Mouse (Mus musculus) spleen, embryonic (tissue): ENCODE measurements around the gene Nlrp1b.

Source experiments
- CTCF ChIA-PET: fragments of 350-600 bp; sonication (Branson Sonifier 250); formaldehyde crosslinking; loops from one replicate; lab custom pipeline; 2022; lab: Charles Lee

Nlrp1b gene

DNA sequence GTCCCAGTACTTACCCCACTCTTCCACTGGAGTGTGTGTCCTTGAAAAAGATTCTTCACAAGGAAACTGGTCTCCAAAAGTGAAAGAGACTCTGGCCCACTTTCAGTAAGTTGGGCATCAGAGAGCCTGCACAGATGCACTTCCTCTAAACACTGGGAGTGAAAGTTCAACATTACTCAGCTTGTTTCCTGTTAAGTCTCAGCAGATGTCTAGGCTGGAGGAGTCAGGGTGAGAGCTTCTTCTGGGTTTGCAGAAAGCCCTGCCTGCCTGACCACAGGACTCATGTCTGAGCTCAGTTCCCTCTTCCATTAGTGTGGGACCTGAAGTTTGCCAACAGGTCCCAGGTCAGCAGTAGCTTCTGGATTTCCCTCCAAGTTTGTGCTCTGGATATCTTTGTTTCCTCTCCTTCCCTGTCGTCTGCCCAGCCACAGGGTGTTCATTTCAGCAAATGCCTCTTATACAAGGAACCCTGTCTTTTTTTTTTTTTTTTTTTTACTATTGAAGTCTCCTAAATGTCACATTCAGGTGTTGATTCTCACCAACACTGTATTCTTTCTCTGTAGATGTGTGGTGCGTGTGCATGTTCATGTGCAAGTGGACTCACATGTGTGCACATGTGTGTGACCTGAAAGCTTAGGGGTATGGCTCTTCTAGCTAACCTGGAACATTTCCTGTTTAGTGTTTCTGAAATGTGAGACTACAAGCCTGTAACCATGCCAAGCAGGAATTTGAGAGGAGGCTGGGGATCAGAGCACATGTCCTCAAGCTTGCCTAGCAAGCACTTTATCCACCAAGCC lies at the start of gene Nlrp1b:
TSS of gene Nlrp1b (minus strand) at position 50 of the 797 bp plus-strand sequence.
- CTCF ChIA-PET: no interaction called here

DNA sequence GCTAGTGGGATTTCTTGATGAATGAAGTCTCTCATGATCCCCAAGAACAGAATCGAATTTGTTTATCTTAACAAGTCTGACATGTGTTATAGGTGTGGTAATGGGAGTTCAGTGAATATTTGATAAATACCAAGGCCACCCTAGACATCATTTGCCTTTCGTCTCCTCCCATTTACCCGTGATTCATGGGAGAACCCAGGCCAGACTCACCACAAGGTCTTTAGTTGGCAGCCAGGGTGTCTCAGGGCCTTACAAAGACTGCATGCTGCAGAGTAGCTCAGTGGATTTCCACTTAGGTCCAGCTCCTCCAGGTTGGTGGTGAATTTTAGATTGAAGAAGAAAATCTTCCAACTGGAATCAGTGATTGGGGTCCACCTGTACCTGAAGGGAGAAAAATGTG lies 30.5 kb upstream of the Nlrp1b start:
- CTCF ChIA-PET: no interaction called here

DNA sequence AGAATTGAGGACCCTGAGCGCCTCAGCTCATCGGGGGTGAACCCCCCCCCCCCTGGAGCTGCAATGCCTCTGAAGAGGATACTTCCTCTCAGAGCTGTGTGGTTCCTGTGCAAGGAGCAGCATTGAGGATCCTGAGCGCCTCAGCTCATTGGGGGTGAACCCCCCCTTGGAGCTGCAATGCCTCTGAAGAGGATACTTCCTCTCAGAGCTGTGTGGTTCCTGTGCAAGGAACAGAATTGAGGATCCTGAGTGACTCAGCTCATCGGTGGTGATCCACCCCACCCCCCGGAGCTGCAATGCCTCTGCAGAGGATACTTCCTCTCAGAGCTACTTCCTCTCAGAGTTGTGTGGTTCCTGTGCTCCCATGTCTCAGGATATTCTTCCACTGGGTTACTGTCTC lies 20.8 kb upstream of the Nlrp1b start:
- CTCF ChIA-PET: no interaction called here

DNA sequence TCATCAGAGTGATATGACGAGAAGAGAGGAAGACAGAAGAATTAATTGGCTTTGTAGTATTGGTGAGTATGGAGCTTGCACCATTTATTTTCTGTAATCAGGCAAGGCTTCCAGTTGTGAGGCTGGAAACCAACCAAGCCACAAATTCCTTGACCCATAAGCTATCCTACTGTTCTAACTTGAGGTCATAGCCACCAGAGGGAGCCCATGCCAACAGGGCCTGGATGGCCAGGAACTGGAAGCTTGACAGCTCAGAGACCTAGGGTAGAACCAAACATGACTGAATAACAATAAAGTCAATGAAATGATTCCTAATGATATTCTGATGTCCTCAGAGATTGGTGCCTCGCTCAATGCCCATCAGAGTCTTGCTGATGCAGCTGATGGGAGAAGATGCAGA lies 5.9 kb downstream of the Nlrp1b start:
- CTCF ChIA-PET: interaction anchor here (0.6 kb wide), 1 partner anchor 21 kb away, joined by 24 read pairs; no protein-coding TSS in a partner anchor

DNA sequence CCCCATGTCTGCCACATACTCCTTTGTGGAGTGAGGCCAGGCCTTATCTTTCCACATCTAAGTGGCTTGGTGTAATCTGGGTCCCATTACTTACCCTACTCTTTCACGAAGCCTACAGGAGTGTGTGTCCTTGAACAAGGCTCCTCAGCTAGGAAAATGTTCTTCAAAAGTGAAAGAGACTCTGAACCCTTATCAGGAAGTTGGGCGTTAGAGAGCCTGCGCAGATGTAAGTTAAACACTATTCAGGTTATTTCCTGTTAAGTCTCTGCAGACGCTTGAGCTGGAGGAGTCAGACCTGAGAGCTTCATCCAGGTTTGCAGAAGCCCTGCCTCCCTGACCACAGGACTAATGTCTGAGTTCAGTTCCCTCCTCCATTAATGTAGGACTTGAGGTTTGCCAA lies 27.8 kb downstream of the Nlrp1b start:
- CTCF ChIA-PET: no interaction called here

DNA sequence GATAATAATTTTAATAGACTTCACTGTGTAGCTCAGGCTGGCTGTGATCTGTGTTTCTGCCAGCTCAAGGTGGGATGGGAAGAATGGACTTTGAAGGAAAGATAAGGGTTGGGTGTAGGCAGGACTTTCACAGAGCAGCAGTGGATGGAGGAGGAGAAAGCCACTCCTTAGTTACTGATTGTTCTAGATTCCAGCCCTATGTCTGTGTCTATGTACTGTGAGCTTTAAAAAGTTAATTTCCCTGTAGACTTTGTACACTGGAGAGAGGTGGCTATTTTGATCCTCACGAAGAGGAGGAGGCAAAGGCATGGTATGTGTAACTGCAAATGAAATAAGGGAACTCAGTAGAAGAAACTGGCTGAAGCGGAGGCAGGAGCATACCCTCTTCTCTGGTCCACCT lies 31.2 kb downstream of the Nlrp1b start:
- CTCF ChIA-PET: no interaction called here

DNA sequence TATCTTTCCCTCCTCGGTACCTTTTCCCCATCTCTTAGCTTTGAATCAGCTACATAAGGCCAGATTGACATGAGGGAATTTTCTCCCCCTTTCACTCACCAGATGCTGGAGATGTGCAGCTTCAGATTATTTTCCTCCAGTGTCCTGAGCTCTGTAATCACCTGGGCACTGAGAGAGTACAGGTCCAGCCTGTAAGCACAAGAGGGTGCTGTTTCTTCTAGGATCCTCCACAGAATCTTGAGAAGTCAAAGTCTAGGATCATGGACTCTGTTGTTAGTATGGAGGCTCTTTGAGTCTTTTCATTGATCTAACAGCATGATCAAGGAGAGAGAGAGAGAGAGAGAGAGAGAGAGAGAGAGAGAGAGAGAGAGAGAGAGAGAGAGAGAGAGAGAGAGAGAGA lies 60.9 kb downstream of the Nlrp1b start:
- CTCF ChIA-PET: no interaction called here

DNA sequence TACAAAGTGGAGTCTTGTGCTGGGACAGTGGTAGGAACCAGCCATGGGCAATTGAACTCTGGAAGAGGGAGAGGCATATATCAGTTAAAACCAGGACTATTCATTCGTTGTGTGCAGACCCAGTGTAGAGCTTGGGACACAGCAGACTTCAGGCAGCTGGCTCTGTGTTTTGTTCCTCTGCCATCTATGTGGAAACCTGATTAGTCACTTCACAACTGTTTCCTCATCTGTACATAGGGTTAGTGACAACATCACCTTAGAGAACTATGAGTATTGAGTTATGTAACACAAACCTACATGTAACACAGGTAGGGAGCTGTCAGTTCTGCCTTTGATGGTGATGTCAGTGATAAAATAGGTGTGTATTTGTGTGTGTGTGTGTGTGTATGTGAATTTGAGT lies 66.4 kb downstream of the Nlrp1b start:
- CTCF ChIA-PET: no interaction called here

DNA sequence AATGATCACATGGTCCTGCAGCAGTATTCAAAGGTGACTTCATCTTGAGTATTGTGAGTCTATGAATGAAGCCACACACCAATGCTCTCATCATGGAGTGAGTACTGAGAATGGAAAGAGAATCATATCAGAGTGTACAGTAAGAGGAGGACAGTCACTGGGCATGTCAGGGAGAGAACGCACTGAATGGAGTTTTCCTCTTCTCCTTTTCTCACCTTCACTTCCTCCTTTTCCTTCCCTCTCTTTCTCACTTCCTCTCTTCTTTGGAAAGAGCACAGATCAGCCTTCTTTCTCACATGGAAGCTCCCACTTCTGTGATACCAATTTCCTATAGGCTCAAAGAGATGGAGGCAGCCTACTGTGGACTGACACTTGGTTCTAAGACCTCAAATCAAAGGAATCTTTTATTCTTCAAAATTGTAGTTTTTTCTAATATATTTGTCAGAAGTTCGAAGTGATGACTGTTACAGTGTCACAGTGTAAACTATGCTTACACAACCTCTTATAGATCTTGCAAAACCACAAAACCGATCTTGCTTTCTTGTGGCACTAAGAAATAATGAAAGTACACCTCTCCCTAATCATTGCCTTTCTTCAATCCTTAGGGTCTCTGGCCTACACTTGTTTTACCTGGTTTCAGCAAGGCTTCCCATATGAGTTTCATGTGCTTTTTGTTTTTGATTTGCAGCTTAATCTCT lies 70.9 kb downstream of the Nlrp1b start:
- CTCF ChIA-PET: no interaction called here

DNA sequence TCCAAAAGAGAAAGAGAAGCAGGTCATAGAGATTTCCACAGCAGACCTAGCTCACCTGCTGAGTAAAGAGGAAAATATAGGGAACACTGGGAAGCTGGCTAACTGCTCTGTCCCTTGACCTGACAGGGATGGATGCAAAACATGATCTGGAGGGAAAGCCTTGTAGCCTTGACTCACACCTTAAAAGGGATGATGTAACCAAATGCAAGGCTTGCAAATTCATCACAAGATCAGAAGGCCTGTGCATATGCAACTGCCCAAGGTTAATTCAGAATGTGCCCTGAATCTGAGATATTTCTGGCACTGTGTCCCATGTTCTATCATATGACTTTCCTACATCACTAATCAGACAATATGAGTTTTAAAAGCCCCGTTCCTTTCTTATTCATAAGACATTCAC lies 75.3 kb downstream of the Nlrp1b start:
- CTCF ChIA-PET: no interaction called here

DNA sequence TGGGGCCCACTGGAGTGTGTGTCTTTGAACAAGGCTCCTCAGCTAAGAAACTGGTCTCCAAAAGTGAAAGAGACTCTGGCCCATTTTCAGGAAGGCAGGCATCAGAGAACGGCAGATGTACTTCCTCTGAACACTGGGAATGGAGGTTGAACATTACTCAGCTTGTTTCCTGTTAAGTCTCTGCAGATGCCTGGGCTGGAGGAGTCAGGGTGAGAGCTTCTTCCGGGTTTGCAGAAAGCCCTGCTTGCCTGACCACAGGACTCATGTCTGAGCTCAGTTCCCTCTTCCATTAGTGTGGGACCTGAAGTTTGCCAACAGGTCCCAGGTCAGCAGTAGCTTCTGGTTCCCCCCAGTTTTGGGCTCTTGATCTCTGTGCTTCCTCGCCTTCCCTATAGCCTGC lies 85.9 kb downstream of the Nlrp1b start, which contains the start of gene Nlrp1a:
TSS of gene Nlrp1a (minus strand) at position 44 of the 400 bp plus-strand sequence.
- CTCF ChIA-PET: no interaction called here

DNA sequence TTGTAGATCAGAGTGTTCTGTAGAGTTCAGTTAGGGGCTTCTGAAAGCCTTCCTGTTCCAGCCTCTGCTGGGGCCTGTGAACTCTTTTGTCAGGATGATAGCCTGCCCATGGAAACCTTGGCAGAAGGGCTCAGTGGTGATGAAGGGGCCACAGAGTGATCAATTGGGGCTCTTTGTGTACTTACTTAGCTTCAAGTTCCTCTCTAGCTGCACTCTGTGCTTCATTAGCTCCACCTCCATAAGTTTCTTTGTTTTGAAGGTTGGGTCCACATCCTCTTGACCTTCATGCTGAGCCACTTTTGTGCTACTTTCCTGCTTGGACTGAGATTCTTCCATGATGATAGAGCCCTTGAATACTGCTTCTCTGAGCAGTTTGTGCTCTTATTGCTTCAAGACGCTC lies 88.5 kb downstream of the Nlrp1b start:
- CTCF ChIA-PET: no interaction called here

DNA sequence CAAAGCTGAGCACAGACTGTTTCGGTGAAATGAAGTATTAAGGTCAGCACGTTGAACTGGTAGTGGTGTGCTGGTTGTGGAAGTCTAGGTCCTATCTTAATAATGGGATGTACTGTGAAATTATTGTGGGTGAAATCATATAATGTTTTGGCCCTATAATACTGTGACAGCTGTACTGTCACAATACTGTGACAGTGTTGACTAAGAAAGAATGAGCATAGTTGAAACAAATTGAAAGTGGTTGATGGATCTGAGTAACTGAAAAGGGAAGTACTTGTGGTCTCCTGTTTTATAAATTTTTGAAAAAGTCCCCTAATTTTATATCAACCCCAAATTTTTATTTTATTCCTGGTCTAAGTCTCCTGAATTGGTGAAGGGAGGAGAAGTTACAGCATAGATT lies 123.4 kb downstream of the Nlrp1b start:
- CTCF ChIA-PET: no interaction called here

DNA sequence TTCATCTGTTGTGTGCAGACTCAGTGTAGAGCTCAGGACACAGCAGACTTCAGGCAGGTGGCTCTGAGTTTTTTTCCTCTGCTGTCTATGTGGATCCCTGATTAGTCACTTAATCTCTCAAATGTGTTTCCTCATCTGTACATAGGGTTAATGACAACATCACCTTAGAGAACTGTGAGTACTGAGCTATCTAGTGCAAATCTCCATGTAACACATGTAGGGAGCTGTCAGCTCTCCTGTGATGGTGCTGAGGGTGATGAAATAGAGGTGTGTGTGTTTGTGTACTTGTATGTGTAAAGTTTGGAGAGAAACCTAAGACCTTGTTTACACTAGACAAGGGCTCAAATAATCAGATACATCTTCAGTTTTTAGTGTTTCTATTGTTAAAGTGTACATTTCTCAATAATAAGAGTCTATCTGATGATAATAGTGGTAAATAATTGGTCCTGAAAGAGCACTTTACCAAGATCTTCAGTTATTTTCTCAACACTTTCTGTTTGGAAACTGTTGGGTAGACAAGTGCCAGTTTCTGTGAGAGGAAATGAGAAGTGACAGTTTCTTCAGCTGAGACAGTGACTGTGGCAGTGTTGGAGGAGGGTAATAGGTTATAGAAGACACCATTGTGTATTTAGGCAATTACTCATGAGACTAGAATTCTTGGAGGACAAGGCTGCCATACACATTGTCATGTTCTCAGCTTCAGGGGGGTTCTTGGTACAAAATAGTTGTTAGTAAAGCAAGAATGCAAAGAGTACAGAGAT lies 124.1 kb downstream of the Nlrp1b start:
- CTCF ChIA-PET: no interaction called here

DNA sequence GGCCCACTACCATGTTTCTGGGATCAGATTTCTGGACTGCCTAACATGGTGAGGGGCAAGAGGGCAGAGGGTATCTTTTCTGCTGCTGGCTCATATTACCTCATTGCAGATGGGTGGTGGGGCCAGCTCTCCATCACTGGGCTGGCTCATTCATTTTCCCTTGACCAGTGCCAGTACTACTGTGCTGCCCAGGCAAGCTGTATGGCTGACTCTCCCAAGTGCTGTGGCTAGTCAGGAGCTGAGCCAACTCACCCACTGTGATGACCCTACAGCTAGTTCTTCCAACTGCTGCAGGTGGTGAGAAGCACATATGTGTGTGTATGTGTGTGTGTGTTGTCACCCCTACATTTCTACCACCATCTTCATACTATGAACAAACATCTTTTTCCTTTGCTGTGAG lies 126.6 kb downstream of the Nlrp1b start:
- CTCF ChIA-PET: interaction anchor here (0.5 kb wide), 1 partner anchor 81 kb away, joined by 3 read pairs; no protein-coding TSS in a partner anchor
